ENCODE assay signal across 7 mouse cellular contexts in genomic region chr13:54055448-54055861, GRCm38 (mm10). TPM values are rescaled to one million over a fixed set of nuclear protein-coding genes. Genes with fewer than 3 reads are reported as not detected.
A peak's percentile ranks its signal among the peaks of the same experiment; 100 is the strongest.
DNase-seq lines count a peak whose midpoint lies in the region; ATAC-seq and TF ChIP-seq lines count a peak whose summit lies in the region.

Gene Drd1 (minus strand): TSS chr13:54055705.

- ATAC-seq in kidney, embryonic 16.5 days (ENCODE audit: low FRiP score, low TSS enrichment), result peak; percentile 76; the same call in 1 of the 2 replicates
- ATAC-seq in limb, embryonic 15.5 days (ENCODE audit: insufficient number of reproducible peaks, low FRiP score, low TSS enrichment, low read depth), result no peak
- ATAC-seq in midbrain, postnatal 0 days (ENCODE audit: low FRiP score), result peak; percentile 60

- peak within 1 kb of the TSS; percentile 23; the same call in 1 of the 2 replicates for H3K27ac ChIP-seq in heart, adult 2 months
- H3K27ac ChIP-seq in kidney, embryonic 16.5 days (ENCODE audit: low read length), result no peak within 1 kb of the TSS
- no peak within 1 kb of the TSS for H3K27ac ChIP-seq in limb, embryonic 15.5 days
- no peak within 1 kb of the TSS for H3K27ac ChIP-seq in midbrain, postnatal 0 days (ENCODE audit: low read depth, low read length)

- peak within 1 kb of the TSS; percentile 41 for H3K4me3 ChIP-seq in heart, adult 2 months
- peak within 1 kb of the TSS; percentile 56 for H3K4me3 ChIP-seq in kidney, embryonic 16.5 days (ENCODE audit: low read length)
- H3K4me3 ChIP-seq in limb, embryonic 15.5 days, result peak within 1 kb of the TSS; percentile 41
- H3K4me3 ChIP-seq in midbrain, postnatal 0 days (ENCODE audit: low read depth, low read length), result peak within 1 kb of the TSS; percentile 46

- peaks cover 3% of the 10 kb centered on the region; the same call in 1 of the 2 replicates for H3K27me3 ChIP-seq in heart, adult 2 months (ENCODE audit: control insufficient read depth, insufficient read depth, low read length)
- peaks cover 14% of the 10 kb centered on the region for H3K27me3 ChIP-seq in kidney, embryonic 16.5 days (ENCODE audit: insufficient read depth, low read length)
- H3K27me3 ChIP-seq in limb, embryonic 15.5 days, result peaks cover 55% of the 10 kb centered on the region
- H3K27me3 ChIP-seq in midbrain, postnatal 0 days (ENCODE audit: insufficient read depth, low read length), result no peaks in the 10 kb centered on the region; the same call in 1 of the 2 replicates

- no peaks in the 10 kb centered on the region for H3K79me2 ChIP-seq in heart, adult 2 months (replicated peaks; ENCODE audit: control insufficient read depth, insufficient read depth, low read length)

- H3K4me1 ChIP-seq in heart, adult 2 months (ENCODE audit: control insufficient read depth, insufficient read depth, low read length), result no peaks in the 10 kb centered on the region
- H3K4me1 ChIP-seq in kidney, embryonic 16.5 days (ENCODE audit: insufficient read depth, low read length), result peaks cover 5% of the 10 kb centered on the region; the same call in 1 of the 2 replicates
- H3K4me1 ChIP-seq in limb, embryonic 15.5 days, result peaks cover 11% of the 10 kb centered on the region
- no peaks in the 10 kb centered on the region; the same call in 1 of the 2 replicates for H3K4me1 ChIP-seq in midbrain, postnatal 0 days (ENCODE audit: insufficient read depth, low read length)

- H3K36me3 ChIP-seq in heart, adult 2 months (ENCODE audit: control insufficient read depth, insufficient read depth, low read length), result no peaks in the 10 kb centered on the region
- no peaks in the 10 kb centered on the region for H3K36me3 ChIP-seq in kidney, embryonic 16.5 days (ENCODE audit: insufficient read depth, low read length)
- no peaks in the 10 kb centered on the region for H3K36me3 ChIP-seq in limb, embryonic 15.5 days
- no peaks in the 10 kb centered on the region for H3K36me3 ChIP-seq in midbrain, postnatal 0 days (ENCODE audit: insufficient read depth, low read length)

- no peak for TF ChIP-seq EP300 in heart, adult 2 months (IDR thresholded peaks at IDR 0.05; ENCODE audit: insufficient read depth, low read depth, low read length)

- H3K9me3 ChIP-seq in kidney, embryonic 16.5 days (ENCODE audit: low read length), result no peaks in the 10 kb centered on the region
- no peaks in the 10 kb centered on the region for H3K9me3 ChIP-seq in limb, embryonic 15.5 days
- no peaks in the 10 kb centered on the region for H3K9me3 ChIP-seq in midbrain, postnatal 0 days (ENCODE audit: low read length)

- intact Hi-C loops in heart, adult 2 months (cut with DNase I), result loop anchor here (1.0 kb wide), 1 partner anchor 243 kb away; no protein-coding TSS in a partner anchor

- H3K4me2 ChIP-seq in kidney, embryonic 16.5 days (replicated peaks; ENCODE audit: low read depth, low read length), result peak within 1 kb of the TSS; percentile 77
- H3K4me2 ChIP-seq in limb, embryonic 15.5 days, result peak within 1 kb of the TSS; percentile 90
- peak within 1 kb of the TSS; percentile 98 for H3K4me2 ChIP-seq in midbrain, postnatal 0 days (ENCODE audit: low read depth, low read length, poor library complexity, severe bottlenecking)

- H3K9ac ChIP-seq in heart, adult 2 months (ENCODE audit: low read depth, low read length), result peak within 1 kb of the TSS; percentile 59
- H3K9ac ChIP-seq in kidney, embryonic 16.5 days (replicated peaks; ENCODE audit: low read length), result peak within 1 kb of the TSS; percentile 54
- H3K9ac ChIP-seq in limb, embryonic 15.5 days, result no peak within 1 kb of the TSS
- H3K9ac ChIP-seq in midbrain, postnatal 0 days (replicated peaks; ENCODE audit: low read length, poor library complexity, severe bottlenecking), result peak within 1 kb of the TSS; percentile 56

- peak; percentile 82 for DNase-seq in adrenal gland, postnatal 14 days
- peak; percentile 82 for DNase-seq in embryo, embryonic 9.5 days (ENCODE audit: extremely low spot score)
- peak; percentile 63 to 76 for DNase-seq in heart, adult 2 months
- peak; percentile 72 for DNase-seq in midbrain, postnatal 0 days (ENCODE audit: low spot score)
- peak; percentile 20 to 33 for DNase-seq in spleen, postnatal 36 days (ENCODE audit: low spot score in 2 of 2)

- peak; percentile 95 for TF ChIP-seq CTCF in heart, adult 2 months (IDR thresholded peaks at IDR 0.05)
- TF ChIP-seq CTCF in midbrain, postnatal 0 days (IDR thresholded peaks at IDR 0.05), result peak; percentile 89

- under 1% methylated on average over 31 of the region's 31 CpGs for WGBS in heart, adult 2 months
- WGBS in kidney, embryonic 16.5 days, result under 1% methylated on average over 31 of the region's 31 CpGs
- 0% methylated on average over 31 of the region's 31 CpGs for WGBS in limb, embryonic 15.5 days
- WGBS in midbrain, postnatal 0 days, result 0% methylated on average over 30 of the region's 31 CpGs

- no peak for TF ChIP-seq POLR2A in heart, adult 2 months (IDR thresholded peaks at IDR 0.05; ENCODE audit: insufficient read depth, low read depth, low read length)

RNA-seq across cellular contexts. Expression of gene Drd1, which starts in this region (rescaled TPM):
- total RNA-seq in adrenal gland, postnatal 14 days (2021), result 0.30 and 0.34 TPM in 2 replicates
- under 1 TPM; 0.05 to 0.30 TPM for total RNA-seq in heart, adult 2 months (2021)
- 0.12 and 0.27 TPM in 2 replicates for polyA plus RNA-seq in heart, adult 2 months (2012; rRNA removed)
- polyA plus RNA-seq in kidney, embryonic 16.5 days (2015; fragmentation: Nextera tagmentation; extraction: Ambion mirVana), result 0.39 and 0.50 TPM in 2 replicates
- 0.16 and 0.28 TPM in 2 replicates for polyA plus RNA-seq in limb, embryonic 15.5 days (2015; fragmentation: Nextera tagmentation; extraction: Ambion mirVana)
- total RNA-seq in midbrain, postnatal 0 days (2014; rRNA removed), result 2.1 and 3.4 TPM in 2 replicates
- 1.9 and 2.4 TPM in 2 replicates for polyA plus RNA-seq in midbrain, postnatal 0 days (2015; fragmentation: Nextera tagmentation; extraction: Ambion mirVana)

Comparison
In these comparisons a context has a peak if more than half of its experiments do, and no peak if none do; other contexts are left out.
1. Peak in DNase-seq in adrenal gland, postnatal 14 days; RNA of the gene not detected or under 1 TPM.
2. Peak in DNase-seq, H3K4me3 ChIP-seq, H3K27ac ChIP-seq and H3K9ac ChIP-seq in heart, adult 2 months; RNA of the gene not detected or under 1 TPM.
3. Peak in ATAC-seq, H3K4me3 ChIP-seq, H3K9ac ChIP-seq and H3K4me2 ChIP-seq in kidney, embryonic 16.5 days; RNA of the gene not detected or under 1 TPM.
4. DNase-seq: peak in every context shown above with its lines; median percentile 82 in adrenal gland, postnatal 14 days; 82 in embryo, embryonic 9.5 days; 72 in midbrain, postnatal 0 days; 70 in heart, adult 2 months; 26 in spleen, postnatal 36 days.